Mouse (Mus musculus): ENCODE data around the gene Tspan1.

Gene Tspan1

GRCm38 (mm10) chr4:116133126-116133525 is 34.3 kb downstream of the Tspan1 start:
- no peak for DNase-seq (ENCODE audit: extremely low spot score, low read depth, low spot score)

- no peak for DNase-seq (ENCODE audit: extremely low spot score, low read depth, low spot score)
These were observed 39.4 kb downstream of the Tspan1 start for GRCm38 (mm10) chr4:116127956-116128355.

DNA sequence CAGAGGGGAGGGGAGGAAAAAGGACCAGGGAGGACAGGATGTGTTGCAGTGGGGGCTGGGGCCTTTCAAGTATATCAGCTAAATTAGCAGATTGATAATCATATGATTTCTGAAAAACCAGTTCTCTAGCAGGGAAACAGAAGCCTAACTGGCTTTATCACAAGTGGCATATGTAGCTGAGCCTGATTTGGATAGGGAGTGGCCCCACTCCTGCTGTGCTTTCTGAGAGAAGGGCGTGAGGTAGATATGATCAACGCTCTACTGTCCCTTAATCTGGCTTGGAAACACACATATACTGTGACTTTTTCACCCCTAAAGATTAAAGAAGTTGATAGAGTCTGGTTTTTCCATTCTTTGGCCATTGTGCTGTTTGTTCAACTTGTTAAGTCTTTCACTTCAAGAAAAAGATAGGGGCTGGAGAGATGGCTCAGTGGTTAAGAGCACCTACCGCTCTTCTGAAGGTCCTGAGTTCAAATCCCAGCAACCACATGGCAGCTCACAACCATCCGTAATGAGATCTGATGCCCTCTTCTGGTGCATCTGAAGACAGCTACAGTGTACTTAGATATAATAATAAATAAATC is 41.5 kb downstream of the Tspan1 start:
- no peak for DNase-seq (ENCODE audit: extremely low spot score, low read depth, low spot score)

DNA sequence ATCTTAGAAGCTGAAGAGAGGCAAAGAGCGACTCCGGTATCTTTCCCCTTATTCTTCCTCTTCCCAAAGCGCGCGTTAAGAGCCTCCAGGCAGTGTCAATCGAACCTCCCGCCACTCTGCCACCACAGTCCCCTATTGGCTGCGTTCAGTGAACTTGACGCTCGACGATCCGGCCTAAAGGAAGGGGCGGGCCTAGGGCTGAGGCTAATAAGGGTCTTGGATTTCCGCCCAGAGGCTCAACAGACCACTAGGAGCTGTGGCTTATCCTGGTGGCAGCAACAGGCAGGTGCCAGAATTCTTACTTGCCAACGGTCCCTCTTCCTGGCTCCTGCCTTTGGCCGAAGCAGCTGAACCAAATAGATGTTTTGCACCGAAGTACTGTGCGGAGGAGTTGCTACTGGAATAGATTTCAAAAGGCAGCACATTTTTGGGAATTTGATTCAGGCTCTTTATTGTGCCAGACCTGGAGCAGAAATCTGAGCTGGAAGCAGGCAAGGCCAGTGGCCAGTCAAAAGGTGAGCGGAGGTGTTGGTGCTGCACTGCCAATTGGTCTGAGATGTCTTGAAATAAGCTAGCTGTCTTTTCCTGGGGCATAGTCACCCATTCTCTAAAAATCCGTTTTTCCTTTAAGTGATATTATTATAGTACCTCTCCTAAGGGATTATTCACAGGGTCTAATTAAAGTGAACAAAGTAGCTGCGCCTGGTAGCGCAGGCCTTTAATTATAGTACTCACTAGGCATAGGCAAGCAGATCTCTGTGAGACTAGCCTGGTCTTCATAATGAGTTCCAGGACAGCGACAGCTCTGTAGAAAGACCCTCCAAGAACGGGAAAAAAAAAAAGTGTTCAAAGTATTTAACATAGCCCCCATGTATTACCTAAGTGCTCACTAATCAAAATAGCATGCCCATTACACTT is 43.5 kb downstream of the Tspan1 start, which contains the start of the genes Rad54l and Pomgnt1:
Gene Rad54l, minus strand, starts transcription at position 89 of the 918 bp plus-strand sequence.
Gene Pomgnt1, plus strand, starts transcription at position 239 of the 918 bp plus-strand sequence.
- peak; percentile 70 for DNase-seq (ENCODE audit: extremely low spot score, low read depth, low spot score)

DNA sequence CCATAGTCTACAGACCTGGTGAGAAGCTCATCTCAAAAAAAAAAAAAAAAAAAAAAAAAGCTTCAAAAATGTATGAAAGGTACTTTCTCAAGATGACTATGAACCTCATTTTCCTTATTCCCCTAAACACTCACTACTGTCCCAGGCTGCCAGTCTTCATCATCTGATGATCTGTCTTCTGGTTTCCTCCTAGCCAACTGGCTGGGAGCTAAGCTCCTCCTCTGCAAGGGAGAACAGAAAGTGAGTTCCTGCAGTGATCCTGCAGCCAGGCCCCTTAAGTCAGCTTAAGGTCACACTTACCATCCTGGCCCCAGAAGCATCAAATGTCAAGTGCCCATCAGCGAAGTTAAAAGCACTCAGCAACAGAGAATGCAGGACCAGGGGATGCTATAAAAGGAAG is 44.6 kb downstream of the Tspan1 start:
- no peak for DNase-seq (ENCODE audit: extremely low spot score, low read depth, low spot score)

Measured in hindlimb bud, embryonic 11.5 days (tissue).